Mouse (Mus musculus) C2C12 (cell line): ENCODE measurements around the gene Atp1a1.

Experiments
- CTCF ChIP-seq: IDR thresholded peaks from one replicate; pipeline ENCODE4 v1.5.1; 2011; ENCODE audit not compliant: control insufficient read depth, insufficient read depth, insufficient read length
- MAX ChIP-seq: IDR thresholded peaks from one replicate; pipeline ENCODE4 v1.6.1; 2011; ENCODE audit warnings: mild to moderate bottlenecking, control low read depth
- MYOD1 ChIP-seq: IDR thresholded peaks from one replicate; pipeline ENCODE4 v1.6.1; 2011; ENCODE audit warnings: low read depth; ENCODE audit not compliant: control insufficient read depth, insufficient read length
- MYOG ChIP-seq: IDR thresholded peaks from one replicate; pipeline ENCODE4 v1.6.1; 2011; ENCODE audit not compliant: control insufficient read depth, insufficient read length; ENCODE audit errors: extremely low read depth
- USF1 ChIP-seq: IDR thresholded peaks from one replicate; pipeline ENCODE4 v1.6.1; 2011; ENCODE audit warnings: low read depth, mild to moderate bottlenecking, control low read depth, moderate library complexity

GRCm38 (mm10) chr3:101624287-101624686 lies 19.8 kb upstream of the Atp1a1 start:
- TF ChIP-seq MYOG, result no peak
- no peak for TF ChIP-seq CTCF
- TF ChIP-seq MYOD1, result no peak
- no peak for TF ChIP-seq USF1
- no peak for TF ChIP-seq MAX
